Mouse (Mus musculus) heart, embryonic 11.5 days (tissue): Measurements from ENCODE around the gene Tmem141. TPM values are rescaled to one million over a fixed set of nuclear protein-coding genes. Genes with fewer than 3 reads are reported as not detected.

ENCODE experiments used
- ATAC-seq: fragments of 200-750 bp; cut with Nextera tagmentation; replicated peaks from 2 replicates; pipeline ENCODE4 v1.8.0; 2017; ENCODE audit warnings: moderate library complexity; ENCODE audit not compliant: insufficient number of reproducible peaks, low FRiP score, low TSS enrichment
- H3K27ac ChIP-seq: fragments of 300-500 bp; sonication (generic); 2 replicates; pipeline ENCODE4 v1.5.1; 2014; ENCODE audit warnings: mild to moderate bottlenecking, low read depth, low read length
- H3K27me3 ChIP-seq: fragments of 300-500 bp; sonication (generic); 2 replicates; pipeline ENCODE4 v1.6.1; 2014; ENCODE audit warnings: mild to moderate bottlenecking, low read length, mixed read lengths; ENCODE audit not compliant: control insufficient read depth, insufficient read depth
- H3K36me3 ChIP-seq: fragments of 300-500 bp; sonication (generic); 2 replicates; pipeline ENCODE4 v1.6.1; 2014; ENCODE audit warnings: mild to moderate bottlenecking, low read length, moderate library complexity, mixed read lengths; ENCODE audit not compliant: control insufficient read depth, insufficient read depth
- H3K4me1 ChIP-seq: fragments of 300-500 bp; sonication (generic); 2 replicates; pipeline ENCODE4 v1.6.1; 2014; ENCODE audit warnings: low read length; ENCODE audit not compliant: control insufficient read depth, insufficient read depth
- H3K4me2 ChIP-seq: fragments of 300-500 bp; sonication (generic); 2 replicates; pipeline ENCODE4 v1.6.1; 2014; ENCODE audit warnings: mild to moderate bottlenecking, moderate library complexity
- H3K4me3 ChIP-seq: fragments of 300-500 bp; sonication (generic); 2 replicates; pipeline ENCODE4 v1.5.1; 2014; ENCODE audit warnings: low read depth, low read length
- H3K9ac ChIP-seq: fragments of 300-500 bp; sonication (generic); 2 replicates; pipeline ENCODE4 v1.6.1; 2014; ENCODE audit warnings: mild to moderate bottlenecking, low read depth, low read length, moderate library complexity
- H3K9me3 ChIP-seq: fragments of 300-500 bp; sonication (generic); replicated peaks from 2 replicates; pipeline ENCODE4 v1.6.1; 2016; ENCODE audit warnings: low read length; ENCODE audit not compliant: control insufficient read depth
- WGBS: fragments of 180-500 bp; shearing (Covaris S2); extraction: QIAGEN DNeasy Blood & Tissue Kit; methylation state at CpG from one replicate; pipeline ENCODE4 v1.1.7; 2014; ENCODE audit not compliant: insufficient replicate concordance; 5-methylcytosine and 5-hydroxymethylcytosine counted together
- polyA plus RNA-seq: library from polyadenylated mRNA; unstranded; fragments of >200 nt; fragmentation: Nextera tagmentation; extraction: Ambion mirVana; gene quantifications from 2 replicates; pipeline ENCODE4 v1.2.1, GENCODE M21; 2014

Tmem141 gene
- polyA plus RNA-seq, 1 experiment from 2014 or later, result 18.4 TPM

DNA sequence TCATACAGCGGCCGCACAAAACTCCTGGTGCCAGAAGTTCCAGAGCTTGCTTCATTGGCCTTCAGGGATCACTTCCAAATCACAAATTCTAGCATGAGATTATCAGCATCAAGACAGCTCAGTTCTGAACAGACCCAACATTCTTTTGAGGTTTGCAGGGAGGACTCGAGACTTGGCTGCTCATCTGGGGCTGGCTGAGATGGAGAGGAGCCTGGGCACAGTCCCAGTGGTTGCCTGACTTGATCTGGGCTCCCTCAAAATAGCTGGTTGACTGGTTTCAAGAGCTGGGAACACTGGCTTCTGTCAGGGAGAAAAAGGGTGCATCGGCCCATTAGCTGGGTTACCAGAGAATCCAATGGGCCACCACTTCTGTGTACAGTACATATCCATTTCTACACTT, 34.9 kb upstream of the Tmem141 start:
- 74% methylated on average over 4 of the region's 4 CpGs for WGBS
- no peaks in the 10 kb centered on the region for H3K9me3 ChIP-seq

GRCm38 (mm10) chr2:25654502-25654901, 32.7 kb upstream of the Tmem141 start:
- Histone ChIP-seq H3K4me2 (no peak overlapping the region), H3K4me3 (no peak overlapping the region), H3K36me3 (no peaks in the 10 kb centered on the region), H3K4me1 (no peaks in the 10 kb centered on the region), H3K27ac (no peak overlapping the region), H3K27me3 (0 out of 2 replicates have a peak, but pooled peaks cover 2% of the 10 kb centered on the region), H3K9me3 (no peaks in the 10 kb centered on the region), H3K9ac (no peak overlapping the region)
- 55% methylated on average over 1 of the region's 1 CpGs for WGBS
- no peak for ATAC-seq

More for the DNA sequence above, 34.9 kb upstream of the Tmem141 start:
- no peak overlapping the region for H3K9ac ChIP-seq
- H3K4me2 ChIP-seq, result no peak overlapping the region
- no peaks in the 10 kb centered on the region for H3K36me3 ChIP-seq
- H3K27ac ChIP-seq, result no peak overlapping the region
- H3K4me3 ChIP-seq, result no peak overlapping the region
- 0 out of 2 replicates have a peak, but pooled peaks cover 2% of the 10 kb centered on the region for H3K27me3 ChIP-seq
- ATAC-seq, result no peak
- no peaks in the 10 kb centered on the region for H3K4me1 ChIP-seq

DNA sequence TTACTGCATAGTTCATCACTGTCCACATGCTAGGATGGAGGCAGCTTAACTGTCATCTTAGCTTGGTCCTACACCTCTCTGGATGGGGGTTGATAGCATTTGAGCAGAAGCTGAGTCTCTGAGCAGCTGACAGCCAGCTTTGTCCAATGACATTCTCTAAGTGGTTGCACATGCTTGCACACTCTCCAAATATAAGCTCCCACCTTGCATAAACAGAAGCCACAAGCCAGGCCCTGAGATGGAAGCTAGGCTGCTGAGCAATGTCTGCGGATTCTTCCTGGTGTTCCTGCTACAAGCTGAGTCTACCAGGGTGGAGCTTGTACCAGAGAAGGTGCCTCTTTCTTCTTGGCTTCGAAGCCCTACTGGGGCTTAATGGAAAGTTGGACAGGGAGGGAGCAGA, 31.1 kb upstream of the Tmem141 start, which contains the start of gene Lcn8:
Lcn8 (plus strand) TSS at position 219 of the 400 bp plus-strand sequence.
- H3K27me3 ChIP-seq, result 0 out of 2 replicates have a peak, but pooled peaks cover 2% of the 10 kb centered on the region
- WGBS, result 69% methylated on average over 2 of the region's 2 CpGs
- no peaks in the 10 kb centered on the region for H3K4me1 ChIP-seq
- H3K36me3 ChIP-seq, result no peaks in the 10 kb centered on the region
- H3K4me3 ChIP-seq, result no peak within 1 kb of the TSS
- no peak for ATAC-seq
- no peak within 1 kb of the TSS for H3K4me2 ChIP-seq
- H3K9ac ChIP-seq, result no peak within 1 kb of the TSS
- no peak within 1 kb of the TSS for H3K27ac ChIP-seq
- no peaks in the 10 kb centered on the region for H3K9me3 ChIP-seq

GRCm38 (mm10) chr2:25639890-25640289, 18.1 kb upstream of the Tmem141 start:
- H3K9ac ChIP-seq, result no peak overlapping the region
- H3K4me1 ChIP-seq, result no peaks in the 10 kb centered on the region
- H3K9me3 ChIP-seq, result no peaks in the 10 kb centered on the region
- no peak overlapping the region for H3K4me3 ChIP-seq
- ATAC-seq, result no peak
- WGBS, result 17% methylated on average over 6 of the region's 6 CpGs
- H3K4me2 ChIP-seq, result no peak overlapping the region
- H3K36me3 ChIP-seq, result no peaks in the 10 kb centered on the region
- H3K27me3 ChIP-seq, result no peaks in the 10 kb centered on the region
- no peak overlapping the region for H3K27ac ChIP-seq

DNA sequence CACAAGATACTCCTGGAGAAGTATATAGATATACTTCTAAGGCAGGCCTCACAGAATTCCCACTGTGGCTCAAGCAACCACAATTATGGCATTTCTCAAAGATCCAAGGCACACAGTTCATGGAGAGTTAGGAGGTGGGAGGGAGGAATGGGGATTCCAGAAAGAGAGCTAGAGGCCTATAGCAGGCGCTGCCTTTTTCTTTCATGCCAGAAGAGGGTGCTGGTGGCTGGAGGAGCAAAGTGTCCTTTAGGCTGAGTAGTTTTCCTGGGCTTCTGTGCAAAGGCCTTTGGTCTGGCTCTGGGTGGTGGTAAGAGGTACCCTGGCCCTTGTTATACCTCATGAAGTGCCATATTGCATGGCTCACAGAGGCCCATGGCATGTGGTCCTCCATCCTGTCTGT, 12.2 kb upstream of the Tmem141 start:
- Histone ChIP-seq H3K4me1 (no peaks in the 10 kb centered on the region), H3K9me3 (no peaks in the 10 kb centered on the region), H3K27ac (no peak overlapping the region), H3K4me2 (no peak overlapping the region), H3K4me3 (no peak overlapping the region), H3K9ac (no peak overlapping the region), H3K36me3 (no peaks in the 10 kb centered on the region), H3K27me3 (no peaks in the 10 kb centered on the region)
- ATAC-seq, result no peak
- 22% methylated on average over 1 of the region's 1 CpGs for WGBS

DNA sequence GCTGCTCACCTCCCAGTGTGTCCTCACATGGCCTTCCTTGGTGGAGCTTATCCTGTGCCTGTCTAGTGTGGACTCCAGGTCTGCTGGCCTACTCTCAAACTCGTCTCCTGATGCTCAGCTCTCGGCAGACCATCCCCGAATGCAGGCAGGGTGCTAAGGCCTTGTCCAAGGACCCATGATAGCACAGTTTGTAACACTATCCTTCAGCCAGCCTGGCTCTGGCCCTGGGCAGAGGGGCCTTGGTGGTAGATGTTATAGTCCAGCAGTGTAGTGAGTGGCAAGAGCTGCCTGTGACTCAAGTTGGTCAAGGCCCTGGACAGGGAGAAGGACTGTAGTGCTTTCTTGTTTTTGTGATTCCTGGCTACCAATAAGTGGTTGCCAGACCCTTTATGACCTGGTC, 11.8 kb upstream of the Tmem141 start:
- Histone ChIP-seq H3K4me2 (no peak overlapping the region), H3K27me3 (no peaks in the 10 kb centered on the region), H3K36me3 (no peaks in the 10 kb centered on the region), H3K4me1 (no peaks in the 10 kb centered on the region), H3K9me3 (no peaks in the 10 kb centered on the region), H3K4me3 (no peak overlapping the region), H3K27ac (no peak overlapping the region), H3K9ac (no peak overlapping the region)
- no peak for ATAC-seq
- 78% methylated on average over 3 of the region's 3 CpGs for WGBS

DNA sequence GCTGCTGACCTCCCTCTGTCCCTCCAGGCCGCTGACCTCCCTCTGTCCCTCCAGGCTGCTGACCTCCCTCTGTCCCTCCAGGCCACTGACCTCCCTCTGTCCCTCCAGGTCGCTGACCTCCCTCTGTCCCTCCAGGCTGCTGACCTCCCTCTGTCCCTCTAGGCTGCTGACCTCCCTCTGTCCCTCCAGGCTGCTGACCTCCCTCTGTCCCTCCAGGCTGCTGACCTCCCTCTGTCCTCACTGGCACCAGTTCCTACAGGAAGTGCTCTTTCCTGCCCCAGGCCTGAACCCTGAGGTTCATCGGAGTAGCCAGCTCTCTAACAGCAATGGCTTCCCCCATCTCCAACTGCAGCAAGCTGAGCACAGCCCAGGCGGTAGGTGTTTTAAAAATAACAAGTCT, 6.9 kb upstream of the Tmem141 start:
- WGBS, result 37% methylated on average over 4 of the region's 4 CpGs
- no peaks in the 10 kb centered on the region for H3K9me3 ChIP-seq
- H3K27ac ChIP-seq, result no peak overlapping the region
- no peak overlapping the region for H3K9ac ChIP-seq
- no peaks in the 10 kb centered on the region for H3K36me3 ChIP-seq
- H3K4me2 ChIP-seq, result no peak overlapping the region
- H3K27me3 ChIP-seq, result no peaks in the 10 kb centered on the region
- ATAC-seq, result no peak
- no peak overlapping the region for H3K4me3 ChIP-seq
- no peaks in the 10 kb centered on the region for H3K4me1 ChIP-seq

DNA sequence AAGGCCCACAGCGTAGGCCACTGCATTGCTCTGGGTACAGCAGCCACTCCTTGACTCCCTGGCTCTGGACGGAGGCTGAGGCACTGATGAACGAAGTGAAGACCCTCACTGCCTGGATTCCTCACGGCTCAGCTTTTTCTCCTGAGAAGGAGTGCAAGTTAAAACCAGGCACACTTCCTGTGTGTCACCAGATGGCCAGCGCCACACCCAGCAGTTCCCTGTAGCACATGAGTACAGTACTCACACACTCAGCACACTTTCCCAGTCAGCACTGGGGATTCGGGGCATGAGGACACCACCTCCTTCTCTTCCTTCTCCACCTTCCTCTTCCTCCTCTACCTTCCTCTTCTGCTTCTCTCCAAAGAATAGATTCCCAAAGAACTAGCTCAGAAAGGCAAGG, 6.0 kb upstream of the Tmem141 start, which contains the start of gene Fcna:
Fcna (minus strand) TSS at position 220 of the 400 bp plus-strand sequence.
- H3K27me3 ChIP-seq, result no peaks in the 10 kb centered on the region
- H3K9me3 ChIP-seq, result no peaks in the 10 kb centered on the region
- H3K9ac ChIP-seq, result no peak within 1 kb of the TSS
- no peaks in the 10 kb centered on the region for H3K36me3 ChIP-seq
- no peak for ATAC-seq
- H3K4me3 ChIP-seq, result no peak within 1 kb of the TSS
- 66% methylated on average over 6 of the region's 6 CpGs for WGBS
- no peak within 1 kb of the TSS for H3K27ac ChIP-seq
- H3K4me1 ChIP-seq, result no peaks in the 10 kb centered on the region
- H3K4me2 ChIP-seq, result no peak within 1 kb of the TSS

DNA sequence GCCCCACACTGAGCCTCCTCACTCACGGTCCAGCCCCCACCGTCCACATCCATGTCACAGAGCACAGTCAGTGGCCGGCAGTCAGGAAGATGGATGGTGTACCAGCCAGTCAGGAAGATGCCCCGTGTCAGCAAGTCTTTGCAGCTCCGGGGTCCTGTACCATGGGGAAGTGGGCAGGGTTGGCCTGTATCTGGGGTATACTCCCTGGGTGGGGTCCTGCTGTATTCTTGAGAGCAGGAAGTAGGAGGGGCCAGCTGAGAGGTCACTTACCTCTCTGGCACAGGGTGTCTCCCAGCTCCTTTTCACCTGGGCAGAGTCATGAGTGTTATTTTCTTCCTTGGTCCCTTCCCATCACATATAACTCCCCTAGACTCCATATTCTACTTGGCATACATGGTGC, 4.2 kb upstream of the Tmem141 start:
- Histone ChIP-seq H3K36me3 (no peaks in the 10 kb centered on the region), H3K27ac (no peak overlapping the region), H3K4me2 (no peak overlapping the region), H3K9ac (no peak overlapping the region), H3K27me3 (no peaks in the 10 kb centered on the region), H3K4me3 (no peak overlapping the region), H3K4me1 (peaks cover 3% of the 10 kb centered on the region; the same call in 1 of the 2 replicates), H3K9me3 (no peaks in the 10 kb centered on the region)
- ATAC-seq, result no peak
- 48% methylated on average over 5 of the region's 5 CpGs for WGBS
